Mouse (Mus musculus): ENCODE results near the gene Gm20458. TPM values are rescaled to one million over a fixed set of nuclear protein-coding genes. Genes with fewer than 3 reads are reported as not detected.

The Gm20458 gene
- total RNA-seq, 2 experiments from 2014 or later = 7.6 to 9.4 TPM

DNA sequence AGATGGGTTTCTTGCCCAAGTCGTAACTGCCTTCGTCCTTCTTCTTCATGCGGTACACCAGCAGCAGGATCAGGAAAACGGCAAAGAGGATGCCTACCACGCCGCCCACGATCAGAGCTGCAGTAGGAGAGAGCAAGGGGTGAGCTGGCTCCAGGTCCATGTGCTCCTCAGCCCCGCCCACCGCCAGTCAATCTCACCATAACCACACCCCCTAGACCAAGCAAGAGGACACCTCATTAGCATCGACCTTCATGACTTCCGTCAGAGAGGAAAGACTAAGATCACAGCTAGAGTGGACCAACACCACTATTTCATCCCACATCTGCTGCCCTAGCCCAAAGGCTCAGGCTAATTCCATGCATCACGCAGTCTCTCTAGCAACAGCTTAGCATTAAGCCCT is 34.6 kb upstream of the Gm20458 start:
- TF ChIP-seq CTCF (IDR thresholded peaks at IDR 0.05) = no peak
- intact Hi-C loops (cut with DNase I) = loop anchor here (2.0 kb wide), 1 partner anchor 15 kb away; no protein-coding TSS in a partner anchor
- Histone ChIP-seq H3K4me3 (no peak overlapping the region), H3K27ac (peak overlapping the region; percentile 35; the same call in 1 of the 2 replicates)
- no peak for DNase-seq

GRCm38 (mm10) chr2:164426952-164427351 is 33.8 kb upstream of the Gm20458 start:
- DNase-seq = no peak
- H3K27ac ChIP-seq = peak overlapping the region; percentile 36
- TF ChIP-seq CTCF (IDR thresholded peaks at IDR 0.05) = no peak
- intact Hi-C loops (cut with DNase I) = loop anchor here (2.0 kb wide), 1 partner anchor 14 kb away; no protein-coding TSS in a partner anchor
- H3K4me3 ChIP-seq = no peak overlapping the region

DNA sequence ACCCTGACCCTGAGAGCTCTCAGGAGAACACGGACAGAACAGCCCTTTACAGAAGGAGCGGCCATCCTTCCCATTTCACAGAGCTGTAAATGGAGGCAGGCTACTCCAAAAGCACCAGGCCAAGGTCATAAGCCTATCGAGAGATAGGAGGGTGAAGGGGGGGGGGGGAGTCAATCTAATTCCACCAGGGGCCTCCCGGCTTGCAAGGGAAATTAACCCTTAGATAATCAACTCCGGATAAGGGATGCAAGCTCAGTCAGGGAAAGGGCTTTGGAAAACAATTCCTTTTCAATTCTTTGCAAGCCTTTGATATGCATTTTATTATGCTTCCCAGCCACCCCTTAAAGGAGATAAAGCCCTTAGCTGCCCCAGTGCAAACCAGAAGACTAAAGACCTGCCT is 32.3 kb upstream of the Gm20458 start:
- TF ChIP-seq CTCF (IDR thresholded peaks at IDR 0.05) = no peak
- H3K27ac ChIP-seq = peak overlapping the region; percentile 36
- intact Hi-C loops (cut with DNase I) = no loop called here
- H3K4me3 ChIP-seq = no peak overlapping the region
- no peak for DNase-seq

DNA sequence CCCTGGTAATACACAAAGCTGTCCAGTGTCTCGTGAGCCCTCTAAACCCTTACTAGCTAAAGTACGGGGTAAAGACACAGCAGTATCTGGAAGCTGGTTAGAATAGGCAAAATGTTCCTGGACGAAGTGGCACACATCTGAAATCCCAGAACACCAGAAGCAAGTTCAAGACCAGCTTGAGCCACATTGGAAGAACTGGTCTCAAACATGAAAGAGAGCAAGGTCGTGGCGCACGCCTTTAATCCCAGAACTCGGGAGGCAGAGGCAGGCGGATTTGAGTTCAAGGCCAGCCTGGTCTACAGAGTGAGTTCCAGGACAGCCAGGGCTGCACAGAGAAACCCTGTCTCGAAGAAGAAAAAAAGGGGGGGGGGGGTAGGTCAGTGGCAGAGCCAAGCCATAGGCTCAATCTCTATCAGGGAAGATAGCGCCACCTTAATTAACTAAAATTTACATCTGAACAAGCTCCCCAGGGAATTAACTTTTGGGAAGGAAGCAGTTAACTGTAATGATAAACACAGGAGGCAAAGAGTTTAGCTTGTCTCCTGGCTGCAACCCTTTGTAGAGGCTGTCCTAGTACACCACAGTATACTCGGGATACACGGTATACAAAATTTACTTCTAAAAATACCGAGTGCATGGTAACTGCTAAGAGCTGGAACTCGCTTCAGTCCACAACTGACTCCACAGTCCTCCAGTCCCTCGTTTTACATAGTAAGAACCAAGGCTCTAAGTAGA is 30.7 kb upstream of the Gm20458 start:
- H3K27ac ChIP-seq = peak overlapping the region; percentile 97
- TF ChIP-seq CTCF (IDR thresholded peaks at IDR 0.05) = no peak
- no peak overlapping the region for H3K4me3 ChIP-seq
- no peak for DNase-seq
- intact Hi-C loops (cut with DNase I) = no loop called here

DNA sequence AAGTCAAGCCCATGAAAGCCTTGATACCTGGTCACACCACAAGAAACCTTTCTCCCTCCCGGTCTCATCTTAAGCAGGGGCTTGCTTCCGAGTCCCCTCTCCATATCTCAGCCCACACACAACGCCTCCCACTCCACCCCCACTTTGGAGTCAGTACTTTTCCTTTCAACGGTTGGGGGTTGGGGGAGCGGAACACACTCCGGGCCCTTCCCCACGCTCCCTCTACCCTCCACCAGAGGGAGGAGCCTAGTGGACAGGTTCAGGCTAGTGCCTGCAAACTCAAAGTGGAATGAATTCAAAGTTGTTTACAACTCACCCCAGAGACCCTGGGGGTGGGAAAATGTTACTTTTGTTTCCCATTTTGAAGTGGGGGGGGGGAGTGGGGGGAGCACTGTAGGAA is 30.1 kb upstream of the Gm20458 start:
- intact Hi-C loops (cut with DNase I) = no loop called here
- Histone ChIP-seq H3K4me3 (no peak overlapping the region), H3K27ac (peak overlapping the region; percentile 97)
- no peak for DNase-seq
- no peak for TF ChIP-seq CTCF (IDR thresholded peaks at IDR 0.05)

DNA sequence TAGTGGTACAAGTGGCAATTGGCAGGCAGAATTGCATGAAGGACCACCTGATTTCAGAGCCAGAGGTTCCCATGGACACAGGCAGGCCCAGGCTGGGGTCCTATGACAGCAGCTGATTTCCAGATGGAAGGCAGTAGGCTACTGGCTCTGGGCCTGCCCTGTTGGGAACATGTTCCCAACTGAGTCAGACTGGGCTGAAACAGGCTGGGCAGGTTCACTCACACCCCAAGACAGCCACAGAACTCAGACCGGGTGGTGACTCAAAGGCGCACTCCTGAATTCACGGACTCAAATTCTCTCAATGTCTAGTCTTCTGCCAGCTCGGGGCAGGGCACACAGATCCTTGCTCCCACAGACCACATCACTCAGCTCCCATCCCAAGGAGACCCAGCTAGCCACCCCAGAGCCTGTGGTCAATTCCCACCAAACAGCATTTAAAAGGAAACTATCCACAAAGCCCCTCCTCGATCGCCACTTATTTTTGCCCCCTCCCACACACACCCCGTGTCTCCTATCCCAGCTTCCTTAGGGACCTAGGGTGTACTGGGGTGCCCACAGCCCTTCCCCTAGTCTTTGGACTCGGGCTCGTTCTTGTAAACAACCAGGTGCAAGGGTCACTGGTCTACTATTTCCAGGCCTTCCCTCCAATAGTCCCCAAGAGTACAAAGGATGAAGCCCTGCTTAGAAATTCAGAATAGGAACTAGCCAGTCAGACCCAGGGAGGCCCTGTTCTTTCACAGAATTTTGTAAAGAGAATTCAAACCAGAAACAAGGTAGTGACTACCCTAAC is 28.9 kb upstream of the Gm20458 start:
- Histone ChIP-seq H3K27ac (peak overlapping the region; percentile 97), H3K4me3 (peak overlapping the region; percentile 55)
- TF ChIP-seq CTCF (IDR thresholded peaks at IDR 0.05) = no peak
- intact Hi-C loops (cut with DNase I) = no loop called here
- DNase-seq = peak; percentile 62

DNA sequence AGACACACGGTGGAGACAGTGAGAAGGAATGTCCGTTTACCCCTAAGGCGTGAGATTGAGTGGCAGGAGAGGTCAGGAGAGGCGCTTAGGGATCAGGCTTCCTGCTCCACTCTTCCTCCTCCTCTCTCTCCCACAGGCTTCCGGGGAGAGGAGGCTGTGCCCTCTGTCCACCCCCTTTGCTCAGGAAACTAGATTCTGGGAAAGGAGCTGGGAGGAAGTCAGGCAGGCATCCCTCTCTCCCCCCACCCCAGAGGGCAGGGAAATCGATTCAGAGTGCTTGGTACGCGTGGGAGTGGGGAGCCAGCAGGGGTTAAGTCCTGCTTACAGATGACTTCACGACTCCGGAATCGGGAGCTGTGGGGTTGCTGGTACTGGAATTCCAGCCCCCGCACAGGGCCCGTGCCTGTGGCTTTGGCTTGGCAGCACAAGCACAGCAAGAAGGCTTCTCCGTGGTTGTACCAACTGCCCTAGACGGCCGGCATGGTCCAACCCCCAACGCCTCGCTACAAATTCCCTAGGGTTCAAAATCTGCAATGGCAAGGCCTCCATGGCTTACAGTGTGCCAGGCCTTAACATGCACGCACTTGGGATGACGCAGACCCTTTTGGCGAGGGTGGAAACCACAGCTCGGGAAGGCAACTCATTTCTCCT is 28.1 kb upstream of the Gm20458 start:
- TF ChIP-seq CTCF (IDR thresholded peaks at IDR 0.05) = no peak
- peak overlapping the region; percentile 97 for H3K27ac ChIP-seq
- DNase-seq = peak; percentile 77
- H3K4me3 ChIP-seq = peak overlapping the region; percentile 55
- intact Hi-C loops (cut with DNase I) = no loop called here

GRCm38 (mm10) chr2:164433278-164433895 is 27.4 kb upstream of the Gm20458 start:
- DNase-seq = no peak
- H3K27ac ChIP-seq = peak overlapping the region; percentile 97
- intact Hi-C loops (cut with DNase I) = no loop called here
- H3K4me3 ChIP-seq = peak overlapping the region; percentile 55
- TF ChIP-seq CTCF (IDR thresholded peaks at IDR 0.05) = no peak

DNA sequence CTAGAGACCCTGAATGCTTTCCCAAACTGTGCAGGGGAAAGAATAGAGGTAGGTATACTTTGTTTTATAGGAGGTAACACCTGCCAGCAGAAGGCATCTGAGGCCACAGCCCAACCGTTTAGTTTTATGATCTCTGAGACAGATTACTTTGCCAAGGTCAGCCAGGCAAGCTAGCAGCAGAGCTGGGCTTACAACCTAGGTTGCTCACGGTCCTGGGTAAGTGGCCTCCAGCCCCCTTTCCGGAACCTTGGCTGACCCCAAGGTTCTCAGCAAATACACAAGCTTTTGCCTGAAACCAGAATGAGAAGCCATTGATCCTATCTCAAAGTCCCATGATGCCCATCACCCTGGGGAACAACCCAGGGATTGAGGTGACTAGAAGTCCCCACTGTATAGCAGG is 26.1 kb upstream of the Gm20458 start:
- Histone ChIP-seq H3K27ac (peak overlapping the region; percentile 97), H3K4me3 (peak overlapping the region; percentile 55)
- intact Hi-C loops (cut with DNase I) = no loop called here
- TF ChIP-seq CTCF (IDR thresholded peaks at IDR 0.05) = no peak
- peak; percentile 41 for DNase-seq

GRCm38 (mm10) chr2:164435216-164436090 is 25.3 kb upstream of the Gm20458 start:
- Histone ChIP-seq H3K4me3 (peak overlapping the region; percentile 55), H3K27ac (peak overlapping the region; percentile 97)
- no peak for DNase-seq
- intact Hi-C loops (cut with DNase I) = no loop called here
- no peak for TF ChIP-seq CTCF (IDR thresholded peaks at IDR 0.05)

DNA sequence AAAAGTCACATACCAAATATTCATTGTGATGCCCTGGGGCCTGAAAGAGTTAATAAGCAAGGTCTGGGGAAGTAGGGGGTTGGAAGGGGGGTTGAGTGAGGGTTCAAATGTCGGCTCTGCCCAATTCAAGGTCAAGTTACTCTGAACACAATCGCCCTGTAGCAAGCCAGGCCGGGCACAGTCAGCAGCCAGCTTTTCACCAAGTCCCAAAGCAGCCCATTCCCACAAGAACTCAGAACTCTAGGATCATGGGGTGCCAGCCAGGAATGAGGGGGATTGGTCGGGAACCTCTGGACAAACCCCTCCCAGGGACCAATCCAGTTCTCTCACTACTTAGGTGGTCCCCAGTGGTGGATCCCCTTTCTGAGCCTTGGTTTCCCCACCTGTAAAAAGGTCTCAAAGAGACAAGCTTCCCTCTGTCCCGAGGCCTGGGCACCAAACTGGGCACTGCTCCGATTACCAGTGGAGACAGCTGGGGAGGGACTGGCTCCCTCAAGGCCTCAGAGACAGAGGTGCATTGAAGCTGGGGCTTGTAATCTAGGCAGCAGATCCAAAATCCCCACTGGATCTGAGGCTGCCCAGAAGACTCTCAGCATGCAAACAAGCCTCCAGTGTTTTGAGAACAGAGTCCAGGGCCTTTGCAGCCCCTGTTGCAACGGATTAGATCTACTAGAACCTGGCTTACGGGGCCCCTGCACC is 24.4 kb upstream of the Gm20458 start:
- no peak for TF ChIP-seq CTCF (IDR thresholded peaks at IDR 0.05)
- intact Hi-C loops (cut with DNase I) = no loop called here
- peak overlapping the region; percentile 55 for H3K4me3 ChIP-seq
- H3K27ac ChIP-seq = peak overlapping the region; percentile 97
- peak; percentile 70 for DNase-seq
